Mouse (Mus musculus) midbrain, embryonic 16.5 days (tissue): Measurements from ENCODE around the gene Mrpl18. TPM values are rescaled to one million over a fixed set of nuclear protein-coding genes. Genes with fewer than 3 reads are reported as not detected.
"Not testable (repeated sequence)": the region's sequence is repeated elsewhere in the genome, so short reads cannot be mapped to it uniquely, and the experiment has no call there.

Experiments
- ATAC-seq: fragments of 200-750 bp; cut with Nextera tagmentation; 2 replicates; pipeline ENCODE4 v1.8.0; 2017; ENCODE audit warnings: moderate TSS enrichment
- H3K27ac ChIP-seq: fragments of 300-500 bp; sonication (generic); 2 replicates; pipeline ENCODE4 v1.5.1; 2014; ENCODE audit warnings: mild to moderate bottlenecking, low read length, mixed read lengths
- H3K27me3 ChIP-seq: fragments of 300-500 bp; sonication (generic); 2 replicates; pipeline ENCODE4 v1.6.1; 2014; ENCODE audit warnings: low read depth, low read length, mixed read lengths; ENCODE audit not compliant: control insufficient read depth, insufficient read depth
- H3K36me3 ChIP-seq: fragments of 300-500 bp; sonication (generic); 2 replicates; pipeline ENCODE4 v1.6.1; 2014; ENCODE audit warnings: mild to moderate bottlenecking, low read length, moderate library complexity, mixed read lengths; ENCODE audit not compliant: control insufficient read depth, insufficient read depth
- H3K4me1 ChIP-seq: fragments of 300-500 bp; sonication (generic); 2 replicates; pipeline ENCODE4 v1.6.1; 2014; ENCODE audit warnings: mild to moderate bottlenecking, low read length, mixed read lengths; ENCODE audit not compliant: control insufficient read depth, insufficient read depth
- H3K4me2 ChIP-seq: fragments of 300-500 bp; sonication (generic); 2 replicates; pipeline ENCODE4 v1.6.1; 2014; ENCODE audit warnings: mild to moderate bottlenecking, low read length, mixed read lengths
- H3K4me3 ChIP-seq: fragments of 300-500 bp; sonication (generic); 2 replicates; pipeline ENCODE4 v1.5.1; 2014; ENCODE audit warnings: low read depth, mild to moderate bottlenecking, low read length, moderate library complexity, mixed read lengths
- H3K9ac ChIP-seq: fragments of 300-500 bp; sonication (generic); 2 replicates; pipeline ENCODE4 v1.6.1; 2014; ENCODE audit warnings: low read depth, low read length, mixed read lengths
- H3K9me3 ChIP-seq: fragments of 300-500 bp; sonication (generic); replicated peaks from 2 replicates; pipeline ENCODE4 v1.6.1; 2014; ENCODE audit warnings: mild to moderate bottlenecking, low read length, mixed read lengths; ENCODE audit not compliant: control insufficient read depth, poor library complexity, severe bottlenecking
- WGBS: fragments of 180-500 bp; shearing (Covaris S2); extraction: QIAGEN DNeasy Blood & Tissue Kit; methylation state at CpG from one replicate; pipeline ENCODE4 v1.1.7; 2014; 5-methylcytosine and 5-hydroxymethylcytosine counted together
- polyA plus RNA-seq: library from polyadenylated mRNA; unstranded; fragments of >200 nt; fragmentation: Nextera tagmentation; extraction: Ambion mirVana; gene quantifications from 2 replicates; pipeline ENCODE4 v1.2.1, GENCODE M21; 2015

The Mrpl18 gene
- polyA plus RNA-seq, 1 experiment from 2014 or later = 117 TPM

GRCm38 (mm10) chr17:12902291-12902690 lies 13.9 kb downstream of the Mrpl18 start:
- WGBS = 91% methylated on average over 6 of the region's 6 CpGs

GRCm38 (mm10) chr17:12898607-12899006 lies 17.5 kb downstream of the Mrpl18 start:
- 34% methylated on average over 2 of the region's 2 CpGs for WGBS
- not testable (repeated sequence) for ATAC-seq, H3K4me2 ChIP-seq, H3K4me3 ChIP-seq, H3K4me1 ChIP-seq, H3K9ac ChIP-seq, H3K36me3 ChIP-seq, H3K9me3 ChIP-seq, H3K27me3 ChIP-seq
- peak overlapping the region; percentile 78 for H3K27ac ChIP-seq

More at GRCm38 (mm10) chr17:12902291-12902690, 13.9 kb downstream of the Mrpl18 start:
- H3K9ac ChIP-seq = no peak overlapping the region
- no peak overlapping the region for H3K4me2 ChIP-seq
- no peaks in the 10 kb centered on the region for H3K9me3 ChIP-seq
- no peak for ATAC-seq
- H3K27ac ChIP-seq = no peak overlapping the region
- H3K36me3 ChIP-seq = 0 out of 2 replicates have a peak, but pooled peaks cover 4% of the 10 kb centered on the region
- no peaks in the 10 kb centered on the region for H3K4me1 ChIP-seq
- H3K27me3 ChIP-seq = no peaks in the 10 kb centered on the region
- H3K4me3 ChIP-seq = no peak overlapping the region

- H3K4me3 ChIP-seq = no peak overlapping the region
- H3K4me2 ChIP-seq = no peak overlapping the region
- H3K9me3 ChIP-seq = no peaks in the 10 kb centered on the region
- peak overlapping the region; percentile 43; the same call in 1 of the 2 replicates for H3K27ac ChIP-seq
- H3K36me3 ChIP-seq = 0 out of 2 replicates have a peak, but pooled peaks cover 4% of the 10 kb centered on the region
- H3K4me1 ChIP-seq = no peaks in the 10 kb centered on the region
- WGBS = 88% methylated on average over 5 of the region's 5 CpGs
- H3K27me3 ChIP-seq = no peaks in the 10 kb centered on the region
- peak; percentile 70 for ATAC-seq
- H3K9ac ChIP-seq = no peak overlapping the region
These were observed 18.5 kb downstream of the Mrpl18 start for GRCm38 (mm10) chr17:12897674-12898073.

- Histone ChIP-seq H3K4me3 (no peak overlapping the region), H3K9me3 (no peaks in the 10 kb centered on the region), H3K27me3 (no peaks in the 10 kb centered on the region), H3K9ac (no peak overlapping the region), H3K27ac (no peak overlapping the region), H3K36me3 (no peaks in the 10 kb centered on the region; the same call in 1 of the 2 replicates), H3K4me1 (no peaks in the 10 kb centered on the region), H3K4me2 (no peak overlapping the region)
- ATAC-seq = no peak
- 89% methylated on average over 9 of the region's 9 CpGs for WGBS
These were observed 24.1 kb downstream of the Mrpl18 start for GRCm38 (mm10) chr17:12892033-12892432.

GRCm38 (mm10) chr17:12891054-12891453 lies 25.1 kb downstream of the Mrpl18 start:
- H3K4me2 ChIP-seq = no peak overlapping the region
- no peak overlapping the region for H3K4me3 ChIP-seq
- ATAC-seq = no peak
- 86% methylated on average over 4 of the region's 4 CpGs for WGBS
- H3K9ac ChIP-seq = no peak overlapping the region
- no peak overlapping the region for H3K27ac ChIP-seq
- no peaks in the 10 kb centered on the region for H3K9me3 ChIP-seq
- no peaks in the 10 kb centered on the region for H3K27me3 ChIP-seq
- H3K36me3 ChIP-seq = no peaks in the 10 kb centered on the region; the same call in 1 of the 2 replicates
- no peaks in the 10 kb centered on the region for H3K4me1 ChIP-seq

- 81% methylated on average over 15 of the region's 15 CpGs for WGBS
- H3K4me3 ChIP-seq = no peak overlapping the region
- H3K4me1 ChIP-seq = no peaks in the 10 kb centered on the region
- no peaks in the 10 kb centered on the region for H3K27me3 ChIP-seq
- H3K27ac ChIP-seq = no peak overlapping the region
- H3K36me3 ChIP-seq = no peaks in the 10 kb centered on the region; the same call in 1 of the 2 replicates
- H3K4me2 ChIP-seq = no peak overlapping the region
- no peak for ATAC-seq
- no peak overlapping the region for H3K9ac ChIP-seq
- no peaks in the 10 kb centered on the region for H3K9me3 ChIP-seq
These were observed 28.9 kb downstream of the Mrpl18 start for GRCm38 (mm10) chr17:12887021-12887775.

GRCm38 (mm10) chr17:12886620-12887019 lies 29.5 kb downstream of the Mrpl18 start:
- Histone ChIP-seq H3K4me2 (no peak overlapping the region), H3K4me3 (no peak overlapping the region), H3K9me3 (no peaks in the 10 kb centered on the region), H3K27ac (no peak overlapping the region), H3K36me3 (no peaks in the 10 kb centered on the region; the same call in 1 of the 2 replicates), H3K27me3 (no peaks in the 10 kb centered on the region), H3K4me1 (no peaks in the 10 kb centered on the region), H3K9ac (no peak overlapping the region)
- WGBS = 48% methylated on average over 6 of the region's 6 CpGs
- ATAC-seq = no peak

- H3K9ac ChIP-seq = no peak overlapping the region
- no peak for ATAC-seq
- no peak overlapping the region for H3K27ac ChIP-seq
- H3K4me2 ChIP-seq = no peak overlapping the region
- no peaks in the 10 kb centered on the region for H3K9me3 ChIP-seq
- 100% methylated on average over 1 of the region's 1 CpGs for WGBS
- no peaks in the 10 kb centered on the region; the same call in 1 of the 2 replicates for H3K4me1 ChIP-seq
- no peak overlapping the region for H3K4me3 ChIP-seq
- no peaks in the 10 kb centered on the region for H3K27me3 ChIP-seq
- H3K36me3 ChIP-seq = no peaks in the 10 kb centered on the region
These were observed 34.9 kb downstream of the Mrpl18 start for GRCm38 (mm10) chr17:12881216-12881615.

- Histone ChIP-seq H3K9ac (peak overlapping the region; percentile 36), H3K36me3 (no peaks in the 10 kb centered on the region), H3K27me3 (no peaks in the 10 kb centered on the region), H3K4me1 (no peaks in the 10 kb centered on the region; the same call in 1 of the 2 replicates), H3K4me2 (peak overlapping the region; percentile 43), H3K9me3 (no peaks in the 10 kb centered on the region), H3K4me3 (no peak overlapping the region), H3K27ac (no peak overlapping the region)
- ATAC-seq = peak; percentile 64; the same call in 1 of the 2 replicates
- 2% methylated on average over 14 of the region's 14 CpGs for WGBS
These were observed 36.0 kb downstream of the Mrpl18 start for GRCm38 (mm10) chr17:12880178-12880577.
